In the genomic region with DNA sequence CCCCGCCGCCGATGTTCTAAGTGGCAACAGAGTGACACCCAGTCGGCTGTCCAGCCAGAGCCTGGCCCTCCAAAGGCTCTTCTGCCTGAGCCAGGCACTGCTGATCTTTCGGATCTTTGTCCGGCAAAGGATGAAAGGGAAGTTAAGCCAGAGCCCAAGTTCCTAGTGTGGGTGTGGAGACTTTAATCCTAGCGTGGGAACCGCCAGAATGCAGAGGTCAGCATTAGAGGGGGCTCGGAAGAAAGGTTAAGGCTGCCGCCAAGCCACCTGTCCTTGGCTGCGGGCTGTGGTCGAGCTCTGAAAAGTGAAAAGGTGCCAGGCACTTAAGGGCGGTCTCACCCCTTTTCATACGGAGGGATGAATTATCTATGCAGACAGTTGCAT, we compare ENCODE assay signal across 7 mouse cellular contexts. TPM values are rescaled to one million over a fixed set of nuclear protein-coding genes. Genes with fewer than 3 reads are reported as not detected.
A peak's percentile ranks its signal among the peaks of the same experiment; 100 is the strongest.
DNase-seq lines count a peak whose midpoint lies in the region; ATAC-seq and TF ChIP-seq lines count a peak whose summit lies in the region.

No protein-coding gene starts in this region.

- TF ChIP-seq CTCF in testis, adult 2 months (IDR thresholded peaks at IDR 0.05; ENCODE audit: control insufficient read depth, insufficient read depth, insufficient replicate concordance, low read depth, low read length), result no peak
- TF ChIP-seq CTCF in embryonic fibroblast, embryonic 13.5 days (IDR thresholded peaks at IDR 0.05; ENCODE audit: borderline replicate concordance, insufficient read depth, low read length), result no peak

- H3K4me1 ChIP-seq in testis, adult 2 months (ENCODE audit: control insufficient read depth, insufficient read depth, low read length), result peaks cover 15% of the 10 kb centered on the region
- H3K4me1 ChIP-seq in embryonic fibroblast, embryonic 13.5 days (ENCODE audit: control insufficient read depth, insufficient read depth, low read length), result peaks cover 13% of the 10 kb centered on the region
- H3K4me1 ChIP-seq in intestine, embryonic 15.5 days (replicated peaks), result peaks cover 32% of the 10 kb centered on the region
- peaks cover 24% of the 10 kb centered on the region for H3K4me1 ChIP-seq in neural tube, embryonic 12.5 days

- H3K27me3 ChIP-seq in testis, adult 2 months (ENCODE audit: control insufficient read depth, insufficient read depth, low read length), result no peaks in the 10 kb centered on the region
- H3K27me3 ChIP-seq in intestine, embryonic 15.5 days (replicated peaks), result no peaks in the 10 kb centered on the region
- H3K27me3 ChIP-seq in neural tube, embryonic 12.5 days (replicated peaks), result no peaks in the 10 kb centered on the region

- no peaks in the 10 kb centered on the region for H3K9me3 ChIP-seq in intestine, embryonic 15.5 days
- H3K9me3 ChIP-seq in neural tube, embryonic 12.5 days, result no peaks in the 10 kb centered on the region

- no peaks in the 10 kb centered on the region for H3K36me3 ChIP-seq in testis, adult 2 months (ENCODE audit: control insufficient read depth, insufficient read depth, low read length)
- H3K36me3 ChIP-seq in intestine, embryonic 15.5 days, result no peaks in the 10 kb centered on the region
- H3K36me3 ChIP-seq in neural tube, embryonic 12.5 days, result no peaks in the 10 kb centered on the region

- no peak for DNase-seq in testis, postnatal 10 days (ENCODE audit: low spot score)
- no peak for DNase-seq in ovary, postnatal 10 days (ENCODE audit: low spot score)
- no peak for DNase-seq in testis, postnatal 14 days (ENCODE audit: low spot score)

- peak overlapping the region; percentile 76 for H3K4me3 ChIP-seq in testis, adult 2 months (ENCODE audit: control insufficient read depth, low read depth, low read length)
- H3K4me3 ChIP-seq in embryonic fibroblast, embryonic 13.5 days (ENCODE audit: insufficient read depth, low read length), result peak overlapping the region; percentile 47
- peak overlapping the region; percentile 54 for H3K4me3 ChIP-seq in intestine, embryonic 15.5 days (replicated peaks)
- peak overlapping the region; percentile 54 for H3K4me3 ChIP-seq in neural tube, embryonic 12.5 days

- peak overlapping the region; percentile 90 for H3K4me2 ChIP-seq in intestine, embryonic 15.5 days (replicated peaks)
- peak overlapping the region; percentile 76 for H3K4me2 ChIP-seq in neural tube, embryonic 12.5 days (replicated peaks)

- no peak overlapping the region for H3K27ac ChIP-seq in testis, adult 2 months (ENCODE audit: control insufficient read depth, insufficient read depth, low read depth, low read length)
- no peak overlapping the region for H3K27ac ChIP-seq in embryonic fibroblast, embryonic 13.5 days (ENCODE audit: insufficient read depth, low read length)
- no peak overlapping the region for H3K27ac ChIP-seq in intestine, embryonic 15.5 days
- H3K27ac ChIP-seq in neural tube, embryonic 12.5 days, result no peak overlapping the region

- peak; percentile 18; the same call in 1 of the 2 replicates for ATAC-seq in intestine, embryonic 15.5 days
- ATAC-seq in neural tube, embryonic 12.5 days (ENCODE audit: low FRiP score, low read depth), result peak; percentile 37

- WGBS in intestine, embryonic 15.5 days, result 2% methylated on average over 14 of the region's 14 CpGs
- WGBS in neural tube, embryonic 12.5 days, result 1% methylated on average over 14 of the region's 14 CpGs

- no peak for TF ChIP-seq POLR2A in testis, adult 2 months (IDR thresholded peaks at IDR 0.05; ENCODE audit: control insufficient read depth, low read depth, low read length)
- no peak for TF ChIP-seq POLR2A in embryonic fibroblast, embryonic 13.5 days (IDR thresholded peaks at IDR 0.05; ENCODE audit: low read depth, low read length)

- H3K9ac ChIP-seq in intestine, embryonic 15.5 days, result peak overlapping the region; percentile 38
- H3K9ac ChIP-seq in neural tube, embryonic 12.5 days, result peak overlapping the region; percentile 65

RNA-seq across cellular contexts. Expression of gene Exosc6, which starts 5.5 kb away (rescaled TPM):
- polyA plus RNA-seq in testis, adult 2 months (2012; rRNA removed), result not detected in 2 replicates
- polyA plus RNA-seq in embryonic fibroblast, embryonic 13.5 days (2011; ENCODE audit: insufficient read length, low read depth, missing spikeins), result not detected in 2 replicates
- polyA plus RNA-seq in intestine, embryonic 15.5 days (2015; fragmentation: Nextera tagmentation; extraction: Ambion mirVana), result 23.0 and 24.3 TPM in 2 replicates
- polyA plus RNA-seq in neural tube, embryonic 12.5 days (2016; fragmentation: Nextera tagmentation; extraction: Ambion mirVana), result 0.30 and 6.2 TPM in 2 replicates

RNA-seq across cellular contexts. Expression of gene Aars, which starts 28.7 kb away (rescaled TPM):
- polyA plus RNA-seq in testis, adult 2 months (2012; rRNA removed), result 46.5 and 49.4 TPM in 2 replicates
- polyA plus RNA-seq in embryonic fibroblast, embryonic 13.5 days (2011; ENCODE audit: insufficient read length, low read depth, missing spikeins), result 192 and 194 TPM in 2 replicates
- polyA plus RNA-seq in intestine, embryonic 15.5 days (2015; fragmentation: Nextera tagmentation; extraction: Ambion mirVana), result 50.4 and 54.1 TPM in 2 replicates
- 80.1 and 83.8 TPM in 2 replicates for polyA plus RNA-seq in neural tube, embryonic 12.5 days (2016; fragmentation: Nextera tagmentation; extraction: Ambion mirVana)

RNA-seq across cellular contexts. Expression of gene Ddx19b, which starts 30.1 kb away (rescaled TPM):
- 46.7 and 50.8 TPM in 2 replicates for polyA plus RNA-seq in testis, adult 2 months (2012; rRNA removed)
- 7.8 and 8.5 TPM in 2 replicates for polyA plus RNA-seq in embryonic fibroblast, embryonic 13.5 days (2011; ENCODE audit: insufficient read length, low read depth, missing spikeins)
- polyA plus RNA-seq in intestine, embryonic 15.5 days (2015; fragmentation: Nextera tagmentation; extraction: Ambion mirVana), result 7.0 and 7.5 TPM in 2 replicates
- polyA plus RNA-seq in neural tube, embryonic 12.5 days (2016; fragmentation: Nextera tagmentation; extraction: Ambion mirVana), result 7.5 and 7.9 TPM in 2 replicates

RNA-seq across cellular contexts. Expression of gene Clec18a, which starts 30.5 kb away (rescaled TPM):
- polyA plus RNA-seq in testis, adult 2 months (2012; rRNA removed), result 0.70 and 0.72 TPM in 2 replicates
- polyA plus RNA-seq in embryonic fibroblast, embryonic 13.5 days (2011; ENCODE audit: insufficient read length, low read depth, missing spikeins), result not detected in 2 replicates
- 0.13 and 0.32 TPM in 2 replicates for polyA plus RNA-seq in intestine, embryonic 15.5 days (2015; fragmentation: Nextera tagmentation; extraction: Ambion mirVana)
- 1.2 and 2.2 TPM in 2 replicates for polyA plus RNA-seq in neural tube, embryonic 12.5 days (2016; fragmentation: Nextera tagmentation; extraction: Ambion mirVana)

RNA-seq across cellular contexts. Expression of gene Pdpr, which starts 32.8 kb away (rescaled TPM):
- polyA plus RNA-seq in testis, adult 2 months (2012; rRNA removed), result 12.2 and 13.1 TPM in 2 replicates
- 15.1 and 18.5 TPM in 2 replicates for polyA plus RNA-seq in embryonic fibroblast, embryonic 13.5 days (2011; ENCODE audit: insufficient read length, low read depth, missing spikeins)
- polyA plus RNA-seq in intestine, embryonic 15.5 days (2015; fragmentation: Nextera tagmentation; extraction: Ambion mirVana), result 9.5 and 10.1 TPM in 2 replicates
- 11.9 and 12.6 TPM in 2 replicates for polyA plus RNA-seq in neural tube, embryonic 12.5 days (2016; fragmentation: Nextera tagmentation; extraction: Ambion mirVana)
